Mouse (Mus musculus) myocyte (in vitro differentiated cells): ENCODE measurements at regions not wholly inside any gene's neighbourhood (a gene's known extent, or its start where the extent isn't known, plus 50 kb on each side); places are given as distances from the start of the nearest gene placed in this dataset.

Experiments used
- H3K27me3 ChIP-seq: one replicate; pipeline ENCODE4 v1.6.1; 2011; ENCODE audit not compliant: control insufficient read depth, insufficient read depth, insufficient read length
- H3K36me3 ChIP-seq: one replicate; pipeline ENCODE4 v1.6.1; 2011; ENCODE audit not compliant: control insufficient read depth, insufficient read depth
- H3K4me2 ChIP-seq: one replicate; pipeline ENCODE4 v1.6.1; 2011; ENCODE audit warnings: low read depth, control low read depth
- H3K4me3 ChIP-seq: one replicate; pipeline ENCODE4 v1.5.1; 2011; ENCODE audit warnings: mild to moderate bottlenecking, control low read depth, moderate library complexity
- H3K79me2 ChIP-seq: one replicate; pipeline ENCODE4 v1.6.1; 2011; ENCODE audit not compliant: control insufficient read depth, insufficient read depth
- H3ac ChIP-seq: one replicate; pipeline ENCODE4 v1.6.1; 2011; ENCODE audit not compliant: control insufficient read depth, insufficient read length
- CEBPB ChIP-seq: IDR thresholded peaks from 2 replicates; pipeline ENCODE4 v1.6.1; 2011; ENCODE audit warnings: mild to moderate bottlenecking, moderate library complexity; ENCODE audit not compliant: poor library complexity, insufficient read depth, severe bottlenecking
- E2F4 ChIP-seq: IDR thresholded peaks from one replicate; pipeline ENCODE4 v1.6.1; 2011; ENCODE audit warnings: mild to moderate bottlenecking, control low read depth, moderate library complexity; ENCODE audit not compliant: insufficient read depth
- MAX ChIP-seq: IDR thresholded peaks from one replicate; pipeline ENCODE4 v1.6.1; 2011; ENCODE audit warnings: low read depth, mild to moderate bottlenecking, control low read depth
- MYOD1 ChIP-seq, 3 experiments: IDR thresholded peaks; one replicate each; pipeline ENCODE4 v1.6.1; 2011; ENCODE audit warnings: control low read depth in 2 of 3, low read depth in 2 of 3, mild to moderate bottlenecking in 2 of 3, moderate library complexity in 1 of 3; ENCODE audit not compliant: insufficient read length in 2 of 3, control insufficient read depth in 1 of 3
- MYOG ChIP-seq, 3 experiments: IDR thresholded peaks; one replicate each; pipeline ENCODE4 v1.6.1; 2011; ENCODE audit warnings: control low read depth in 2 of 3, low read depth in 2 of 3, mild to moderate bottlenecking in 2 of 3; ENCODE audit not compliant: insufficient read length in 2 of 3, control insufficient read depth in 1 of 3, insufficient read depth in 1 of 3
- POLR2A ChIP-seq: IDR thresholded peaks from one replicate; pipeline ENCODE4 v1.6.1; 2011; ENCODE audit warnings: low read depth, mild to moderate bottlenecking, control low read depth, moderate library complexity; ENCODE audit not compliant: insufficient read length
- POLR2AphosphoS2 ChIP-seq: IDR thresholded peaks from one replicate; pipeline ENCODE4 v1.6.1; 2011; ENCODE audit warnings: low read depth, control low read depth; ENCODE audit not compliant: insufficient read length
- REST ChIP-seq: IDR thresholded peaks from one replicate; pipeline ENCODE4 v1.6.1; 2011; ENCODE audit warnings: mild to moderate bottlenecking, control low read depth, moderate library complexity; ENCODE audit not compliant: insufficient read depth, insufficient read length
- SRF ChIP-seq: IDR thresholded peaks from one replicate; pipeline ENCODE4 v1.6.1; 2011; ENCODE audit warnings: low read depth; ENCODE audit not compliant: control insufficient read depth, insufficient read length
- TCF12 ChIP-seq: IDR thresholded peaks from one replicate; pipeline ENCODE4 v1.6.1; 2011; ENCODE audit warnings: mild to moderate bottlenecking, control low read depth; ENCODE audit not compliant: poor library complexity, insufficient read depth, severe bottlenecking
- TCF3 ChIP-seq: IDR thresholded peaks from one replicate; pipeline ENCODE4 v1.6.1; 2011; ENCODE audit warnings: low read depth, control low read depth; ENCODE audit not compliant: insufficient read length
- USF1 ChIP-seq: IDR thresholded peaks from one replicate; pipeline ENCODE4 v1.6.1; 2011; ENCODE audit warnings: low read depth, mild to moderate bottlenecking, control low read depth, moderate library complexity

GRCm38 (mm10) chr11:17663893-17664292 lies 289.8 kb downstream of the Etaa1 start:
- no peak overlapping the region for H3ac ChIP-seq
- H3K4me3 ChIP-seq, result no peak overlapping the region
- no peaks in the 10 kb centered on the region for H3K27me3 ChIP-seq
- TF ChIP-seq USF1 (no peak), MYOD1 (IDR thresholded peaks at IDR 0.05; ENCODE audit: control insufficient read depth in 1 of 3, insufficient read length in 2 of 3, low read depth in 2 of 3) (no peak), POLR2A (no peak), MYOG (IDR thresholded peaks at IDR 0.05; ENCODE audit: control insufficient read depth in 1 of 3, insufficient read depth in 1 of 3, insufficient read length in 2 of 3, low read depth in 2 of 3) (no peak), SRF (no peak), TCF3 (no peak), REST (no peak), E2F4 (no peak), TCF12 (no peak), POLR2AphosphoS2 (no peak), CEBPB (no peak), MAX (no peak)
- H3K36me3 ChIP-seq, result no peaks in the 10 kb centered on the region
- no peak overlapping the region for H3K4me2 ChIP-seq
- H3K79me2 ChIP-seq, result no peaks in the 10 kb centered on the region

GRCm38 (mm10) chr11:17665624-17666552 lies 287.8 kb downstream of the Etaa1 start:
- no peak overlapping the region for H3ac ChIP-seq
- TF ChIP-seq POLR2A (no peak), MYOD1 (IDR thresholded peaks at IDR 0.05; ENCODE audit: control insufficient read depth in 1 of 3, insufficient read length in 2 of 3, low read depth in 2 of 3) (peak in 1 of 3 experiments; percentile 30)
- no peak overlapping the region for H3K4me3 ChIP-seq
- no peak overlapping the region for H3K4me2 ChIP-seq
- no peaks in the 10 kb centered on the region for H3K27me3 ChIP-seq
- H3K79me2 ChIP-seq, result no peaks in the 10 kb centered on the region
- H3K36me3 ChIP-seq, result no peaks in the 10 kb centered on the region

GRCm38 (mm10) chr11:17680998-17681397 lies 272.7 kb downstream of the Etaa1 start:
- H3K27me3 ChIP-seq, result no peaks in the 10 kb centered on the region

GRCm38 (mm10) chr11:17685711-17686113 lies 268.0 kb downstream of the Etaa1 start:
- H3K79me2 ChIP-seq, result no peaks in the 10 kb centered on the region
- no peak overlapping the region for H3K4me3 ChIP-seq
- H3ac ChIP-seq, result no peak overlapping the region
- H3K27me3 ChIP-seq, result no peaks in the 10 kb centered on the region
- H3K4me2 ChIP-seq, result no peak overlapping the region
- no peaks in the 10 kb centered on the region for H3K36me3 ChIP-seq
- TF ChIP-seq REST (no peak), POLR2AphosphoS2 (no peak), E2F4 (no peak), CEBPB (peak; percentile 92), SRF (no peak), TCF12 (no peak), MYOD1 (IDR thresholded peaks at IDR 0.05; ENCODE audit: control insufficient read depth in 1 of 3, insufficient read length in 2 of 3, low read depth in 2 of 3) (no peak)

More at GRCm38 (mm10) chr11:17680998-17681397, 272.7 kb downstream of the Etaa1 start:
- Histone ChIP-seq H3ac (no peak overlapping the region), H3K4me3 (no peak overlapping the region), H3K36me3 (no peaks in the 10 kb centered on the region), H3K79me2 (no peaks in the 10 kb centered on the region), H3K4me2 (peak overlapping the region; percentile 39)
- TF ChIP-seq MYOD1 (IDR thresholded peaks at IDR 0.05; ENCODE audit: control insufficient read depth in 1 of 3, insufficient read length in 2 of 3, low read depth in 2 of 3), result no peak
- 0 out of 2 replicates have a peak, but pooled peaks have one; percentile 19 for TF ChIP-seq CEBPB

GRCm38 (mm10) chr11:17686806-17687205 lies 266.9 kb downstream of the Etaa1 start:
- Histone ChIP-seq H3ac (no peak overlapping the region), H3K79me2 (no peaks in the 10 kb centered on the region), H3K36me3 (no peaks in the 10 kb centered on the region), H3K27me3 (no peaks in the 10 kb centered on the region), H3K4me3 (no peak overlapping the region), H3K4me2 (peak overlapping the region; percentile 19)
- TF ChIP-seq MAX (no peak), USF1 (no peak), SRF (no peak), POLR2A (no peak), REST (no peak), TCF3 (no peak), MYOD1 (IDR thresholded peaks at IDR 0.05; ENCODE audit: control insufficient read depth in 1 of 3, insufficient read length in 2 of 3, low read depth in 2 of 3) (no peak), TCF12 (no peak), E2F4 (no peak), CEBPB (no peak), POLR2AphosphoS2 (no peak), MYOG (IDR thresholded peaks at IDR 0.05; ENCODE audit: control insufficient read depth in 1 of 3, insufficient read depth in 1 of 3, insufficient read length in 2 of 3, low read depth in 2 of 3) (no peak)
